Mouse (Mus musculus) forebrain, embryonic 10.5 days (tissue): ENCODE data around the gene Sh2d7. TPM values are rescaled to one million over a fixed set of nuclear protein-coding genes. Genes with fewer than 3 reads are reported as not detected.
A peak's percentile ranks its signal among the peaks of the same experiment; 100 is the strongest.
"Not testable (repeated sequence)": the region's sequence is repeated elsewhere in the genome, so short reads cannot be mapped to it uniquely, and the experiment has no call there.

Experiments
- DNase-seq: peaks from one replicate; pipeline ENCODE4 v3.0.0-alpha.2; 2017; ENCODE audit warnings: low spot score; ENCODE audit errors: extremely low spot score
- H3K27ac ChIP-seq: fragments of 300-500 bp; sonication (generic); 2 replicates; pipeline ENCODE4 v1.5.1; 2016; ENCODE audit warnings: mild to moderate bottlenecking
- H3K27me3 ChIP-seq: fragments of 300-500 bp; sonication (generic); 2 replicates; pipeline ENCODE4 v1.6.1; 2016; ENCODE audit warnings: mild to moderate bottlenecking; ENCODE audit not compliant: poor library complexity, severe bottlenecking
- H3K36me3 ChIP-seq: fragments of 300-500 bp; sonication (generic); replicated peaks from 2 replicates; pipeline ENCODE4 v1.6.1; 2016; ENCODE audit warnings: mild to moderate bottlenecking, moderate library complexity
- H3K4me1 ChIP-seq: fragments of 300-500 bp; sonication (generic); 2 replicates; pipeline ENCODE4 v1.6.1; 2016
- H3K4me3 ChIP-seq: fragments of 300-500 bp; sonication (generic); 2 replicates; pipeline ENCODE4 v1.5.1; 2016; ENCODE audit warnings: mild to moderate bottlenecking, moderate library complexity
- H3K9me3 ChIP-seq: fragments of 300-500 bp; sonication (generic); 2 replicates; pipeline ENCODE4 v1.6.1; 2016; ENCODE audit warnings: mild to moderate bottlenecking, moderate library complexity
- WGBS: fragments of 180-500 bp; shearing (Covaris S2); methylation state at CpG from one replicate; pipeline ENCODE4 v1.1.7; 2016; 5-methylcytosine and 5-hydroxymethylcytosine counted together
- polyA plus RNA-seq: library from polyadenylated mRNA; unstranded; fragments of >200 nt; fragmentation: Nextera tagmentation; extraction: Ambion mirVana; gene quantifications from 2 replicates; pipeline ENCODE4 v1.2.1, GENCODE M21; 2016

Gene Sh2d7
- polyA plus RNA-seq, 1 experiment from 2014 or later = not detected

DNA sequence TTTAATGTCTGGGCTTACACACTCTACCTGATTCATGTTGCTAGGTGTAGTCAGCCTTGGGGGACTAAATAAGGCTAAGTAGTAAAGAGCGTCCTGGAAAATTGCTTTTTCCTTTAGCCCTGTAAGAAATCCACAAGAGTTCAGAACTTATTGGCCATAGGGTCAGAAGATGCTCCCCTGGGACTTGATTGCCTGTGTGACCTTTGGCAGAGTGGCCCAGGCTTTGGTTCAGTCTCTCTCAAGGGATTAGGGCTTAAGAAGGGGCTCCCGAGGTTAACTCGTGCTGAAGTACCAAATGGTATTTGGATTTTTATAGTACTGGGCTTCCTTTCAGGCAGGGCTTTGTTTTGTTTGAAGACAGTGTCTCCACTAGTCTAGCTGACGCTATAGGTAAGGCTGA lies 49.1 kb downstream of the Sh2d7 start:
- 66% methylated on average over 4 of the region's 4 CpGs for WGBS
- H3K36me3 ChIP-seq = peaks cover 41% of the 10 kb centered on the region
- no peak overlapping the region for H3K27ac ChIP-seq
- no peaks in the 10 kb centered on the region for H3K27me3 ChIP-seq
- no peaks in the 10 kb centered on the region for H3K9me3 ChIP-seq
- peaks cover 23% of the 10 kb centered on the region for H3K4me1 ChIP-seq
- no peak for DNase-seq
- H3K4me3 ChIP-seq = peak overlapping the region; percentile 96; the same call in 1 of the 2 replicates

DNA sequence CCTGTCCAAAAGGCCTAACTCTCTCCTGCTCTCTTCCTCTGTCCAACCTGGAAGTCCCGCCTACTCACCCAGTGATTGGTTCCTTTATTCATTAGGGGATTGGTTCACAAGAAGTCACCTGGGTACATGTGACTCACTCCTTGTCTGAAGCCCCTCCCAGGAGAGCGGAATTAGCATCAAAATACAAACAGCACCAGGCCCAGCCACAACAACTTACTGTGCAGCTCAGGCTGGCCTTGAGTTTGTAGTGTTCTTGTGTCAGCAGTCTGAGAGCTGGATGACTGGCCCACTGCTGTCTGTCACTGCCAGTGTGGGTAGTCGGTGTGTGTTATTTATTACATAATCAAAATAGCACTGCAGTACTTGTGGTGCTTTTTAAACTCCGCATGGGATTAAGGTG lies 54.9 kb downstream of the Sh2d7 start:
- H3K4me1 ChIP-seq, DNase-seq, H3K27ac ChIP-seq, H3K9me3 ChIP-seq, H3K4me3 ChIP-seq, H3K27me3 ChIP-seq: not testable (repeated sequence)
- H3K36me3 ChIP-seq = peaks cover 97% of the 10 kb centered on the region
- WGBS = 78% methylated on average over 4 of the region's 4 CpGs

Other genes with a start within 250 kb of the Sh2d7 start
- 6.0 and 6.9 TPM in 2 replicates for gene Dmxl2, start 37.4 kb upstream of the Sh2d7 start, polyA plus RNA-seq
- 8.3 and 9.1 TPM in 2 replicates for gene Cib2, start 21.2 kb downstream of the Sh2d7 start, polyA plus RNA-seq
- gene Idh3a, start 47.4 kb downstream of the Sh2d7 start, polyA plus RNA-seq = 129 and 133 TPM in 2 replicates
- 7.7 and 9.6 TPM in 2 replicates for gene Acsbg1, start 122.9 kb downstream of the Sh2d7 start, polyA plus RNA-seq
- 3.1 TPM in 2 replicates for gene Dnaja4, start 159.9 kb downstream of the Sh2d7 start, polyA plus RNA-seq
- gene Wdr61, start 195.5 kb downstream of the Sh2d7 start, polyA plus RNA-seq = 183 and 188 TPM in 2 replicates
- 1,057 and 1,193 TPM in 2 replicates for gene Crabp1, start 225.8 kb downstream of the Sh2d7 start, polyA plus RNA-seq